Mouse (Mus musculus) lung, adult 2 months (tissue): ENCODE measurements around the gene Ppm1h. TPM values are rescaled to one million over a fixed set of nuclear protein-coding genes. Genes with fewer than 3 reads are reported as not detected.

Experiments
- DNase-seq: peaks from one replicate; pipeline ENCODE4 v3.0.0; 2022
- H3K4me1 ChIP-seq: fragments of 200-500 bp; 2 replicates; pipeline ENCODE4 v1.6.1; 2011; ENCODE audit warnings: low read length; ENCODE audit not compliant: control insufficient read depth, insufficient read depth
- H3K4me3 ChIP-seq: fragments of 200-500 bp; replicated peaks from 2 replicates; pipeline ENCODE3; 2011; ENCODE audit warnings: low read depth, mild to moderate bottlenecking, control low read depth, low read length; ENCODE audit errors: extremely low read depth
- CTCF ChIP-seq: fragments of 200-500 bp; IDR thresholded peaks from 2 replicates; pipeline ENCODE4 v1.5.1; 2011; ENCODE audit warnings: mild to moderate bottlenecking, low read length, control low read depth; ENCODE audit not compliant: insufficient read depth
- POLR2A ChIP-seq: fragments of 200-500 bp; IDR thresholded peaks from 2 replicates; pipeline ENCODE4 v1.6.1; 2011; ENCODE audit warnings: low read depth, mild to moderate bottlenecking, control low read depth, low read length, borderline replicate concordance; ENCODE audit errors: extremely low read depth
- WGBS: fragments of 180-500 bp; shearing (Covaris S2); methylation state at CpG from one replicate; pipeline ENCODE4 v1.1.7; 2018; 5-methylcytosine and 5-hydroxymethylcytosine counted together
- polyA plus RNA-seq: library from polyadenylated mRNA; depleted of rRNA; stranded (reverse); fragments of >200 nt; gene quantifications from 2 replicates; pipeline ENCODE4 v1.2.3, GENCODE M21; 2012

The Ppm1h gene
- polyA plus RNA-seq, 1 experiment: 9.2 TPM

GRCm38 (mm10) chr10:122777939-122778655 lies 99.5 kb downstream of the Ppm1h start:
- DNase-seq: no peak
- 69% methylated on average over 3 of the region's 3 CpGs for WGBS
- H3K4me1 ChIP-seq: no peaks in the 10 kb centered on the region
- H3K4me3 ChIP-seq: no peak overlapping the region
- no peak for TF ChIP-seq CTCF

GRCm38 (mm10) chr10:122779351-122779750 lies 100.8 kb downstream of the Ppm1h start:
- no peak for DNase-seq
- no peak overlapping the region for H3K4me3 ChIP-seq
- WGBS: 56% methylated on average over 12 of the region's 12 CpGs
- no peak for TF ChIP-seq POLR2A
- no peak for TF ChIP-seq CTCF
- H3K4me1 ChIP-seq: no peaks in the 10 kb centered on the region

GRCm38 (mm10) chr10:122782755-122783154 lies 104.2 kb downstream of the Ppm1h start:
- DNase-seq: no peak
- no peak for TF ChIP-seq CTCF
- no peak for TF ChIP-seq POLR2A
- 15% methylated on average over 4 of the region's 4 CpGs for WGBS
- H3K4me1 ChIP-seq: no peaks in the 10 kb centered on the region
- H3K4me3 ChIP-seq: no peak overlapping the region

- Histone ChIP-seq H3K4me3 (no peak overlapping the region), H3K4me1 (peaks cover 1% of the 10 kb centered on the region)
- no peak for TF ChIP-seq CTCF
- no peak for TF ChIP-seq POLR2A
- DNase-seq: no peak
- WGBS: 65% methylated on average over 12 of the region's 12 CpGs
These were observed 111.1 kb downstream of the Ppm1h start for GRCm38 (mm10) chr10:122789648-122790170.

- WGBS: 19% methylated on average over 21 of the region's 21 CpGs
- DNase-seq: peak; percentile 23
These were observed 113.7 kb downstream of the Ppm1h start for GRCm38 (mm10) chr10:122792021-122792966.

GRCm38 (mm10) chr10:122793193-122793592 lies 114.6 kb downstream of the Ppm1h start:
- TF ChIP-seq CTCF (no peak), POLR2A (no peak)
- WGBS: 78% methylated on average over 11 of the region's 11 CpGs
- H3K4me1 ChIP-seq: peaks cover 2% of the 10 kb centered on the region
- no peak overlapping the region for H3K4me3 ChIP-seq
- no peak for DNase-seq

More at GRCm38 (mm10) chr10:122792021-122792966, 113.7 kb downstream of the Ppm1h start:
- TF ChIP-seq POLR2A (no peak), CTCF (no peak)
- no peak overlapping the region for H3K4me3 ChIP-seq
- H3K4me1 ChIP-seq: peaks cover 2% of the 10 kb centered on the region

- TF ChIP-seq POLR2A (0 out of 2 replicates have a peak, but pooled peaks have one; percentile 23), CTCF (peak; percentile 88)
- Histone ChIP-seq H3K4me1 (peaks cover 2% of the 10 kb centered on the region), H3K4me3 (peak overlapping the region; percentile 57)
- DNase-seq: peak; percentile 76
- WGBS: 13% methylated on average over 20 of the region's 20 CpGs
These were observed 115.8 kb downstream of the Ppm1h start for GRCm38 (mm10) chr10:122794187-122794850.

- WGBS: 86% methylated on average over 6 of the region's 6 CpGs
- peak; percentile 34; the same call in 1 of the 2 replicates for TF ChIP-seq CTCF
- TF ChIP-seq POLR2A: no peak
- Histone ChIP-seq H3K4me1 (peaks cover 15% of the 10 kb centered on the region), H3K4me3 (no peak overlapping the region)
- DNase-seq: no peak
These were observed 119.4 kb downstream of the Ppm1h start for GRCm38 (mm10) chr10:122797955-122798354.

GRCm38 (mm10) chr10:122800003-122800731 lies 121.6 kb downstream of the Ppm1h start:
- no peak for DNase-seq
- Histone ChIP-seq H3K4me1 (peaks cover 13% of the 10 kb centered on the region), H3K4me3 (no peak overlapping the region)
- TF ChIP-seq CTCF (no peak), POLR2A (peak; percentile 39; the same call in 1 of the 2 replicates)
- WGBS: 41% methylated on average over 19 of the region's 19 CpGs
